Mouse (Mus musculus) stomach, postnatal 0 days (tissue): ENCODE data around the gene Tma7. TPM values are rescaled to one million over a fixed set of nuclear protein-coding genes. Genes with fewer than 3 reads are reported as not detected.

Experiments used
- ATAC-seq: fragments of 200-750 bp; cut with Nextera tagmentation; 2 replicates; pipeline ENCODE4 v1.8.0; 2017; ENCODE audit not compliant: low FRiP score, low TSS enrichment
- DNase-seq: peaks from one replicate; pipeline ENCODE4 v3.0.0-alpha.2; 2016; ENCODE audit warnings: low spot score
- H3K27ac ChIP-seq: fragments of 300-500 bp; sonication (generic); replicated peaks from 2 replicates; pipeline ENCODE4 v1.5.1; 2014; ENCODE audit warnings: mild to moderate bottlenecking, control low read depth
- H3K27me3 ChIP-seq: fragments of 300-500 bp; sonication (generic); 2 replicates; pipeline ENCODE4 v1.6.1; 2014; ENCODE audit warnings: low read length; ENCODE audit not compliant: control insufficient read depth, insufficient read depth
- H3K36me3 ChIP-seq: fragments of 300-500 bp; sonication (generic); 2 replicates; pipeline ENCODE4 v1.6.1; 2014; ENCODE audit warnings: low read length, mixed read lengths; ENCODE audit not compliant: control insufficient read depth, insufficient read depth
- H3K4me1 ChIP-seq: fragments of 300-500 bp; sonication (generic); replicated peaks from 2 replicates; pipeline ENCODE4 v1.6.1; 2014; ENCODE audit warnings: antibody characterized with exemption; ENCODE audit not compliant: control insufficient read depth, insufficient read depth
- H3K4me2 ChIP-seq: fragments of 300-500 bp; sonication (generic); replicated peaks from 2 replicates; pipeline ENCODE4 v1.6.1; 2014; ENCODE audit warnings: low read depth, mild to moderate bottlenecking, control low read depth, moderate library complexity
- H3K4me3 ChIP-seq: fragments of 300-500 bp; sonication (generic); 2 replicates; pipeline ENCODE4 v1.5.1; 2014; ENCODE audit warnings: low read depth, low read length, control low read depth
- H3K9ac ChIP-seq: fragments of 300-500 bp; sonication (generic); 2 replicates; pipeline ENCODE4 v1.6.1; 2014; ENCODE audit warnings: mild to moderate bottlenecking, low read length, control low read depth, mixed read lengths
- H3K9me3 ChIP-seq: fragments of 300-500 bp; sonication (generic); 2 replicates; pipeline ENCODE4 v1.6.1; 2016; ENCODE audit warnings: low read length; ENCODE audit not compliant: control insufficient read depth
- CTCF ChIP-seq: IDR thresholded peaks from 2 replicates; pipeline ENCODE4 v1.5.1; 2016; ENCODE audit warnings: antibody characterized with exemption, low read depth, mild to moderate bottlenecking, moderate library complexity
- EP300 ChIP-seq: optimal IDR thresholded peaks from 2 replicates; pipeline ENCODE3; 2016; ENCODE audit warnings: antibody characterized with exemption
- WGBS: fragments of 180-500 bp; shearing (Covaris S2); extraction: QIAGEN DNeasy Blood & Tissue Kit; methylation state at CpG from one replicate; pipeline ENCODE4 v1.1.7; 2014; 5-methylcytosine and 5-hydroxymethylcytosine counted together
- polyA plus RNA-seq: library from polyadenylated mRNA; unstranded; fragments of >200 nt; fragmentation: Nextera tagmentation; extraction: Ambion mirVana; gene quantifications from 2 replicates; pipeline ENCODE4 v1.2.1, GENCODE M21; 2015

The Tma7 gene
- polyA plus RNA-seq, 1 experiment from 2014 or later, result 424 TPM

DNA sequence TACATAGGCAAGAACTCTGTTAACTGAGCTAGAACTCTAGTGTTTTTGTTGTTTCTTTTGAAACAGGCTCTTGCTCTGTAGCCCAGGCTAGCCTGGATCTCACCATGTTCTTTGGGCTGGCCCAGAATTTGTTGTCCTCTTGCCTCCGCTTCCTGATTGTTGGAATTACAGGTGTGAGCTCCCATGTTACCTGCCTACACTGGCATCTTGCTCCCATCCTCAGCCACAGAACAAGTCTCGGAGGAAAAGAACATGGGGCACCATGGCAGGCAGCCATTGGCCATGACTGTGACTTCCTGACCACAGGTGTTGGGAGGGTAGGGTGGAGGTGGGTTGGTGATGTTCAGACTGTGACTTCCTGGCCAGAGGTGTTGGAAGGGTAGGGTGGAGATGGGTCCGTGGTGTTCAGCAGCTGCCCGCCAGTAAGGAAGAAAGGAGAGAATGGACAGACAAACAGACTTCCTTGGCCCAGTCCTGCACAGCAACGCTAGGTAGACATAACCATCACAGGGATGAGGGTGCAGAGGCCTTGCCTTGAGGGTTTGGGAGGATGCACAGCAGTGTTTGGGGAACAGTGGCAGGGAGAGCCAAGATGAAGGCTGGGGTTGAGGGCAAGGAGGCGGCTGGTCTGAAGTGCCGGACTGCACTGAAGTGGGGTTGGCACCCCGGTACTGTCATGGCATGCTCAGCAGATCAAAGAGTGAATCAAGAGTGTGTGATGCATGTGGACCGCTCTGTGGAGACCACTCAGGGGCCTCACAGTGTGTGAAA lies 29.7 kb downstream of the Tma7 start:
- Histone ChIP-seq H3K27ac (no peak overlapping the region), H3K4me2 (no peak overlapping the region), H3K4me1 (0 out of 2 replicates have a peak, but pooled peaks cover 2% of the 10 kb centered on the region), H3K27me3 (no peaks in the 10 kb centered on the region), H3K9ac (no peak overlapping the region), H3K9me3 (no peaks in the 10 kb centered on the region), H3K36me3 (peaks cover 18% of the 10 kb centered on the region), H3K4me3 (no peak overlapping the region)
- 90% methylated on average over 9 of the region's 9 CpGs for WGBS
- no peak for DNase-seq
- ATAC-seq, result no peak
- TF ChIP-seq CTCF (no peak), EP300 (no peak)

DNA sequence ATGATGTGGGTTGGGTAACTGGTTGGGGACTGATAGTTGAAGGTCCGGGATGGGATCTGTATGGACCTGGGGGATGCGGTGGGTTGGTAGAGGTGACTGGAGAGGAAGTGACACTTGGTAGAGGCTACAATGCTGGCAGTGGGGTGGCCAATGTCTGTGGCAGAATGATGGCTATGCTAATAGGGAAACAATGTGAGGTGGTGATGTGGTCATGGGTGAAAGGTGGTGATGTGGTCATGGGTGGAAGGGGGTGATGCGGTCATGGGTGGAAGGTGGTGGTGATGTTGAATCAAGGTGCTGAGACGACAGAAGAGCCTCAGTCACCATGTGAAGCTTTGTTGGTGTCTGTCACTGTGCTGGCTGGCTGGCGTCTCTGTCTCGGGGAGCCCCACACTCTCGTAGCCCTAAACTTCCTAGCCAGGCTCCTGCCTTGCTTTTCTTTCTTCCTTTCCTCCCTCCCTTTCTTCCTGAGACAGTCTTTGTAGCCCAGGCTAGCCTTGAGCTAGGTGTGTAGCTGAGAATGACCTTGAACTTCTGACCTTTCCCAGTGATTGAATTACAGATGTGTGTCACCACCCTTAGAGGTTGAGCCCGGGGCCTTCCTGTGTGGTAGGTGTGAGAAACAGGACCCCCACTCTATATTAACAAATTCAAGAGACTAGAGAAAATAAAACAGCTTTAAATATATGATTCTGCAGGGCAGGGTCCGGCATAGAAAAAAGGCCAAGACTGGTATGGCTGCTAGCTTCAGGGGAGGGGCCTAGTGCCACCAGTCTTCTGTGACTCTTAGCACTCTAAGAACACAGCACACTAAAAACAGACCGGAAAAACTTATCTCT lies 30.5 kb downstream of the Tma7 start:
- H3K4me2 ChIP-seq, result no peak overlapping the region
- H3K27ac ChIP-seq, result no peak overlapping the region
- no peak overlapping the region for H3K4me3 ChIP-seq
- H3K36me3 ChIP-seq, result peaks cover 12% of the 10 kb centered on the region
- 90% methylated on average over 10 of the region's 10 CpGs for WGBS
- 0 out of 2 replicates have a peak, but pooled peaks cover 2% of the 10 kb centered on the region for H3K4me1 ChIP-seq
- no peak overlapping the region for H3K9ac ChIP-seq
- H3K27me3 ChIP-seq, result no peaks in the 10 kb centered on the region
- no peak for ATAC-seq
- TF ChIP-seq CTCF (no peak), EP300 (no peak)
- no peak for DNase-seq
- no peaks in the 10 kb centered on the region for H3K9me3 ChIP-seq

- Histone ChIP-seq H3K36me3 (peaks cover 4% of the 10 kb centered on the region; the same call in 1 of the 2 replicates), H3K4me2 (no peak overlapping the region), H3K9ac (no peak overlapping the region), H3K4me1 (0 out of 2 replicates have a peak, but pooled peaks cover 2% of the 10 kb centered on the region), H3K27me3 (no peaks in the 10 kb centered on the region), H3K27ac (no peak overlapping the region), H3K9me3 (no peaks in the 10 kb centered on the region), H3K4me3 (no peak overlapping the region)
- no peak for ATAC-seq
- no peak for TF ChIP-seq CTCF
- TF ChIP-seq EP300, result no peak
- no peak for DNase-seq
- 88% methylated on average over 13 of the region's 13 CpGs for WGBS
Measured at GRCm38 (mm10) chr9:109051011-109051501, 31.3 kb downstream of the Tma7 start.

GRCm38 (mm10) chr9:109050674-109050997 lies 31.8 kb downstream of the Tma7 start:
- Histone ChIP-seq H3K27me3 (no peaks in the 10 kb centered on the region), H3K36me3 (peaks cover 4% of the 10 kb centered on the region; the same call in 1 of the 2 replicates), H3K9me3 (no peaks in the 10 kb centered on the region), H3K4me3 (no peak overlapping the region), H3K4me2 (no peak overlapping the region), H3K9ac (no peak overlapping the region), H3K4me1 (0 out of 2 replicates have a peak, but pooled peaks cover 2% of the 10 kb centered on the region), H3K27ac (no peak overlapping the region)
- WGBS, result 69% methylated on average over 3 of the region's 3 CpGs
- TF ChIP-seq CTCF (no peak), EP300 (no peak)
- no peak for DNase-seq
- no peak for ATAC-seq

DNA sequence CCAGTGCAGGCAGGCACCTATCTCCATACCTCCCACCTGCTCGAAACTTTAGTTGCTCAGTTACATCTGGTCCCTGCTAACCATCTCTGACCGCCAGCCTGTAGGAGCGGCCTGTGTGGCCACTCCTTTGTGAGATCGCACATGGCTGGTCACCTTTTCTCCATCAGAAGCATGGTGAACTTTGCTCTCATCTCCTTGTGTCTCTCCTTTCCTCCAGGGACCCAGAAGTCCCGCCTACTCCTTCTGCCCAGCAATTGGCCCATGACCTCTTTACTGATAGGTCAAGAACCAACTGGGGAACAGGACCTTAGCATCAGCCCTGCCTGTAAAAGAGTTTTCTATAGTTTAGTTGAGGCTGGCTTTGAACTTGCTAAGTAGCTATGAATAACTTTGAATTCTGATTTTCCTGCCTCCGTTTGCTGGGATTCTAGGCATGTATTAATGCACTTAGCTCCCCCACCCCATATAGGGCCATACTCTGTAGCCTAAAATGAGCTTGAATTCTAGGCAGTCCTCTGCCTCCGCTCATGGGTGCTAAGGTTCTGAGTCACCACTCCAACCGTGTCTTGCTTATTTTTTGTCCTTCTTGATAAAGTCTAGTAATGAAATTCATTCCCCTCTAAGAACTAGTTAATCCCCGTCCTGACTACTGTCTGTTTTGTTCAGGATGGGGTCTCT lies 32.3 kb downstream of the Tma7 start:
- Histone ChIP-seq H3K9me3 (no peaks in the 10 kb centered on the region), H3K4me1 (0 out of 2 replicates have a peak, but pooled peaks cover 2% of the 10 kb centered on the region), H3K4me2 (no peak overlapping the region), H3K27ac (no peak overlapping the region), H3K36me3 (peaks cover 4% of the 10 kb centered on the region; the same call in 1 of the 2 replicates), H3K27me3 (no peaks in the 10 kb centered on the region), H3K4me3 (no peak overlapping the region), H3K9ac (no peak overlapping the region)
- TF ChIP-seq CTCF (no peak), EP300 (no peak)
- ATAC-seq (no peak), DNase-seq (no peak)
- 84% methylated on average over 9 of the region's 9 CpGs for WGBS
